Mouse (Mus musculus) adrenal gland, adult 18-20 months (tissue): Measurements from ENCODE around the gene Vnn3. TPM values are rescaled to one million over a fixed set of nuclear protein-coding genes. Genes with fewer than 3 reads are reported as not detected.

Source experiments
- DNase-seq, 2 experiments: peaks; one replicate each; pipeline ENCODE4 v3.0.0; 2021 to 2022; ENCODE audit warnings: low spot score in 2 of 2
- total RNA-seq, 2 experiments: library from RNA; stranded (reverse); gene quantifications; 1 replicate in 1 of 2; 2 replicates in 1 of 2; pipeline ENCODE4 v1.2.3; 2021

Gene Vnn3
- total RNA-seq, 2 experiments from 2014 or later = 4.2 to 44.2 TPM

- no peak for DNase-seq
Measured at GRCm38 (mm10) chr10:23886060-23886459, 34.8 kb downstream of the Vnn3 start.

- no peak for DNase-seq
Measured at GRCm38 (mm10) chr10:23892987-23893386, 41.7 kb downstream of the Vnn3 start.

- DNase-seq = peak; percentile 26 to 49
Measured at GRCm38 (mm10) chr10:23894601-23895349, 43.5 kb downstream of the Vnn3 start, which contains the start of gene Vnn1. Vnn1 (plus strand) TSS chr10:23894688.

GRCm38 (mm10) chr10:23895376-23895775, 44.1 kb downstream of the Vnn3 start:
- no peak for DNase-seq

GRCm38 (mm10) chr10:23901119-23901518, 49.9 kb downstream of the Vnn3 start:
- no peak for DNase-seq

GRCm38 (mm10) chr10:23905661-23906060, 54.4 kb downstream of the Vnn3 start:
- DNase-seq = no peak

Other genes with a start within 250 kb of the Vnn3 start
- 100 to 1,000 TPM; 510 to 531 TPM for gene Rps12, start 64.2 kb upstream of the Vnn3 start, total RNA-seq
- 10 to 100 TPM; 30.5 to 40.2 TPM for gene Slc18b1, start 54.5 kb upstream of the Vnn3 start, total RNA-seq
- 10 to 100 TPM; 19.8 to 40.5 TPM for gene Vnn1, start 43.2 kb downstream of the Vnn3 start, total RNA-seq
- gene Taar1, start 68.9 kb downstream of the Vnn3 start, total RNA-seq = not detected
- gene Taar2, start 87.1 kb downstream of the Vnn3 start, total RNA-seq = not detected
- not detected for gene Taar3, start 98.1 kb downstream of the Vnn3 start, total RNA-seq
- not detected for gene Taar4, start 109.0 kb downstream of the Vnn3 start, total RNA-seq
- not detected for gene Taar5, start 119.2 kb downstream of the Vnn3 start, total RNA-seq
- gene Taar6, start 134.2 kb downstream of the Vnn3 start, total RNA-seq = not detected
- not detected for gene Taar7a, start 142.0 kb downstream of the Vnn3 start, total RNA-seq
- not detected for gene Taar7b, start 148.5 kb downstream of the Vnn3 start, total RNA-seq
- gene Taar7d, start 175.8 kb downstream of the Vnn3 start, total RNA-seq = not detected
- gene Taar7e, start 186.2 kb downstream of the Vnn3 start, total RNA-seq = not detected
- not detected for gene Taar7f, start 198.0 kb downstream of the Vnn3 start, total RNA-seq
- not detected for gene Taar8a, start 225.0 kb downstream of the Vnn3 start, total RNA-seq
- not detected for gene Taar8b, start 240.8 kb downstream of the Vnn3 start, total RNA-seq